Mouse (Mus musculus) heart, postnatal 4 days (tissue): ENCODE results near the gene Pagr1a. TPM values are rescaled to one million over a fixed set of nuclear protein-coding genes. Genes with fewer than 3 reads are reported as not detected.

Experiments
- DNase-seq: peaks from one replicate; pipeline ENCODE4 v3.0.0; 2021
- total RNA-seq, 2 experiments: library from RNA; stranded (reverse); gene quantifications; 2 replicates each; pipeline ENCODE4 v1.2.3; 2021

Gene Pagr1a
- total RNA-seq, 2 experiments from 2014 or later = 10.4 to 14.8 TPM

- peak; percentile 61 for DNase-seq
Measured at GRCm38 (mm10) chr7:127020901-127021562, 3.9 kb upstream of the Pagr1a start, which contains the start of the genes Gm42742 and Prrt2. TSS of gene Gm42742 (minus strand) at chr7:127021097. TSS of gene Prrt2 (minus strand) at chr7:127021211.

DNA sequence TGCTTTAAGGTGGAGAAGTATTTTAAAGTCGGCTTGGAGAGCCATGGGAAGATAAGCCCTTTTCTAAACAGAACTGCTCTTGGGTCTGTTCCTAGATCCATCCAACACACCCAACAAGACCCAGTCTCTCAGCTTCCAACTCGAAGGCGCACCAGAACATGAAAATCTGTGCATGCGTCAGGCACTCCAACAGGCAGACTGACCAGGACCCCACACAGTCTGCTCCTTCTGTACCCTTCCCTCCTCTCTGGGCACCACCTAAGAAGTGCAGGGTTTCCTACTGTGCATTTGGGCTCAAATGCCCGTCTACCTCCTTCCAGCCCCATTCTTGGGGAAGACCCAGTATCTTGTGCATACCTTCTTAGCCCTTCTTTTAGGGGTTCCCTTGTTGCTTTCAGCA is 3.3 kb upstream of the Pagr1a start:
- no peak for DNase-seq

DNA sequence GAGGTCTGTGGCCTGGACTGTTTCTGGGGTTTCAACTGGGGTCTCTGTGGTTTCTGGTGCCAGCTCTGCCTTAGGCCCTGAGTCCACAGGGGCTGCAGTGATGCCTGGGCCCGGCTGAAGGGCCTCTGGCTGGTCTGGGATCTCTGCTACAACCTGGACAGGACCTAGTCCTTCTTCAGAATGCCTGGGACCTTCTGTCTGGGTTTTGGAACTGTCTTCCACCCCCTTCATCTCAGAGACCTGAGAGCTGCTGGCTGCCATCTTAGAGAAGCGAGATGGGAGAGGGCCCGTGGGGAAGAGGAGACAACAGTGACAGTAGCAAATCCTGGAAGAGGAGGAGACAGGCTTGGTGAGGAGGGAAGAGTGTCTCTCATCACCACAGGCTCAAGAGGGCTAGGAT is 2.9 kb upstream of the Pagr1a start:
- no peak for DNase-seq

GRCm38 (mm10) chr7:127019306-127019960 is 2.3 kb upstream of the Pagr1a start:
- no peak for DNase-seq

DNA sequence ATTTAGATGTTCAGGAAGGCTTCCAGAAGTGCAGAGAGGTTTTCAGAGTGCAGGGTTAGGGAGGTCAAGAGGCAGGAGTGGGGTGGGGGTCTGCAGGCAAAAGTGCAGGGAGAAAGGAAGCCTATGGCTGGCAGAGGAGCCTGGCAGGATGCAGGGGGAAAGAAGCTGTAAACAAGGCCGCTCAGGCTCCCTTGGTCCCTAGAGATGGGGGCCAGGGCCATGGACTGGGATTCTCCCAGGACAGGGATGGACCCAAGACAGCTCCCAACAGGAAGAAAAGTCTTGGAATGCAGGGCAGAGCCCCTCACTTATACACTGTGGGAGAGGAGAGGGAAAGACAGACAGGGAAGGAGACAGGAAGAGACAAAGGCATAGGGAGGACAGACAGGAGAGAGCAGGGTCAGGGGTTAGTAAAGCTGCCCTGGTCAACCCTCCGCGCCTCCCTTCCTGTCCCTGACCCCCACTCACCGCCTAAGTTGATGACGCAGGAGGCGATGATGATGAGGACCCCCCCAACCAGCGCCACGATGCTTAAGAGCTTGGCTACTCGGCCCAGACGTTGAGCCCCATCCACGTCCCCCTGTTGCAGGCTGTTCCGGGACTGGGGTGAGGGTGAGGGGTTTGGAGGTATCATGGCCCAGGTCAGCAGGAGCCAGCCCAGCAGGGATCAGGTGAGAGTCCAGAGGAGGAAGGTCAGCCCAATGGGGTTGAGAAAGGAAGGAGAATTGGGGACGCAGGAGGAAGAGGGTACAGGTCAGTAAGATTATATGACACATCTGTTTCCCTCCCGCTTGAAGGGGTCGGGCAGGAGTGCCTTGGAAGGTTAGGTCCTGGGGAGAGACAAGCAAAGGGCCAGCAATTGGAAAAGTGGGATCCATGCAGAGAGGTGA is 1.5 kb upstream of the Pagr1a start:
- no peak for DNase-seq

DNA sequence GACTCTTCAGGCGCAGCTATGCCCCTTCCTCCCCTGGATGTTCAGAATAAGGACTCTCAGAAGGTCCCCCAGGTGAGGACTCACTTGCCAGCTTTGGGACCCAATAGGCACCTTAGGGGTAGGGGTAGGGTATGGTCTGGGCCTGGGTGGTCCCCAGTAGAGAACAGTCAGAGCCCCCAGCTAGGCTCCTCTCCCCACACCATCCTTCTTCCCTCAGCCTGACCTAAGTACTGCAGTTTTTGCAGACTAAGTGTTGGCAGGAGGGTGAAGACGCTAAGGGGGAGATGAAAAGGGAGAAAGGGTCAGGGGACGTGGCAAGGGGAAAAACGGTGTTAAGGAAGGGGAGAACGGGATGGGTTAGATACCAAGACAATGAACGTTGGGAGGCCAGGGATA is 796 bp upstream of the Pagr1a start:
- no peak for DNase-seq

DNA sequence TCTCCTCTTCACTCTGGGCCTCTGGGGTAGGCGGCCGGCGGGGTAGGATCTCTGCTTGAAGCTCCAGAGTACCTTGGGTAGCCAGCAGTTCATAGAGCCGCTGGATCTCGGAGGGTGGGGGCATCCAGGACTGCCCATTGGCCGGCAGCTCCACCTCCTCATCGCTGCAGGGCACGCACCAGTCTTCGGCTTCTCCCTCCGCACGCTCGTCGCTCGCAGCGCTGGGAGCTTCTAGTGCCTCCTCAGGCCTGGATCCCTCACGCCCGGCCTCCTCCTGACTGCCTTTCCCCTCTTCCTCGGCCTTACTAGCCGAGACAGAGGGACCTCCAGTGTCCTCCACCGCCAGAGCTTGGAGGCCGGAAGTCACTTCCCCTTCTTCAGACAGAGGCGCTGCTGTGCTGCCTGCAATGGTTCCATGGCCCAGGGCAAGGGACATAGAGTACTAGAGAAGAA is 640 bp downstream of the Pagr1a start:
- peak; percentile 64 for DNase-seq

- DNase-seq = no peak
Measured at GRCm38 (mm10) chr7:127016481-127016485, 869 bp downstream of the Pagr1a start, which contains the start of gene Pagr1b. TSS of gene Pagr1b (minus strand) at chr7:127016484.

- peak; percentile 43 for DNase-seq
Measured at GRCm38 (mm10) chr7:127016081-127016480, 1.1 kb downstream of the Pagr1a start.

- DNase-seq = no peak
Measured at GRCm38 (mm10) chr7:127014993-127015392, 2.2 kb downstream of the Pagr1a start.

DNA sequence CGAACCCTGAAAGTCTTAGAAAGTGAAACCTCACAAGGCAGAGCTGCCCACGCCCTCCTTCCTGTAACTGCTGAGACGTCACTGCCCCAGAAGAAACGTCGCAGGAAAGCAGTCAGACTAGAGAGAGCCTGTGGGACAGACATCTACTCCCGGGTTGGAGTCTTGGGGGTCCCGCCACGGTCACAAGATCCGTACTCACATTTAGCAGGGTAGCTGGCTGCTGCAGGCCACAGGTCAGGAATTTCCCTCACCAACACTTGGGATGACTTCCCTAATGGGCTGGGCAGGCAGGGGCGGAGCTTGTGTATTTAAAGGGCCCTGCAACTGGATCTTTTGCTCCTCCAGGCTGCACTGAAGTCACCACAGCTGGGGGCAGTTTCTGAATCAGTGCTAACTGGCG is 2.8 kb downstream of the Pagr1a start, which contains the start of gene Mvp:
TSS of gene Mvp (minus strand) at position 302 of the 400 bp plus-strand sequence.
- peak; percentile 72 for DNase-seq

GRCm38 (mm10) chr7:127013385-127013784 is 3.8 kb downstream of the Pagr1a start:
- DNase-seq = no peak

DNA sequence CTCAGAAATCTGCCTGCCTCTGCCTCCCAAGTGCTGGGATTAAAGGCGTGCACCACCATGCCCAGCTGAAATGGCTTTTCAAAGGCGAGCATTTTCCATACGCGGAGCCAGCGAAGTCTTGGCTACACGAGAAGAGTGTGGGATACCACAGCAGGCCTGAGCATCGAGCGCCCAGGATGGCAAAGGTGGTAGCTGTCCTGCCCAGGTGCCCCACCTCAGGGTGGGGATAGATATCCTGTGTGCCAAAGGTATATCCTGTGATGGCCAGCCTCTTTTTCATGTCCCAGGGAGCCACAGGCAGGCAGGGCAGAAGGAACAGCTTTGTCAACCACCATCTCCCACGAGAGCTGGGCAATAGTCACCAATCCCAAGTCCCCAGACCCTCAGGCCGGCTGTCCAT is 4.3 kb downstream of the Pagr1a start:
- DNase-seq = no peak

- DNase-seq = no peak
Measured at GRCm38 (mm10) chr7:127012374-127012773, 4.8 kb downstream of the Pagr1a start.

DNA sequence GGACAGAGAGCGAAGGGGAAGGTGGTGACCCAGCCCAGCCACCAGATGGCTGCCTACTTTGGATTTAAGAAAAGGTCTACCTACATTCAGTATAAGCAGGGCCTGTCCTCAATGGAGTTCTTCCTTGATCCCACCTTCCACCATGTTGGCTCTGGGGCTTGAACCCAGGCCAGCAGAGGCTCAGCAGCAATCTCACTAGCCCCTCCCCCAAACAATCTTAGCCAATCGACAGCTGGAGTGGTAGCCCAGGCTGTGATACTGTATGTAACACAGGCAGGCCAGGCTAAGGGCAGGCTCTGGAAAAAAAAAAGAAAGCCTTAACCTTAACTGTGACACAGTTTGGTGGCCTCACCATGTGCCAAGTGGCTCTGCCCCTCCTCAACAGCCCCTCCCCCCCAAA is 5.4 kb downstream of the Pagr1a start:
- DNase-seq = no peak

GRCm38 (mm10) chr7:127011051-127011450 is 6.1 kb downstream of the Pagr1a start:
- DNase-seq = no peak

- DNase-seq = no peak
Measured at GRCm38 (mm10) chr7:127009307-127010085, 7.7 kb downstream of the Pagr1a start.

GRCm38 (mm10) chr7:127008239-127009019 is 8.7 kb downstream of the Pagr1a start:
- peak; percentile 77 for DNase-seq

- DNase-seq = no peak
Measured at GRCm38 (mm10) chr7:127007313-127008024, 9.7 kb downstream of the Pagr1a start.

- DNase-seq = no peak
Measured at GRCm38 (mm10) chr7:127004122-127004875, 12.9 kb downstream of the Pagr1a start.

- no peak for DNase-seq
Measured at GRCm38 (mm10) chr7:127003620-127004019, 13.5 kb downstream of the Pagr1a start.
